Mouse (Mus musculus): ENCODE measurements around the gene B4galnt2. TPM values are rescaled to one million over a fixed set of nuclear protein-coding genes. Genes with fewer than 3 reads are reported as not detected.

The B4galnt2 gene
- polyA plus RNA-seq (2012), result not detected in 2 replicates

DNA sequence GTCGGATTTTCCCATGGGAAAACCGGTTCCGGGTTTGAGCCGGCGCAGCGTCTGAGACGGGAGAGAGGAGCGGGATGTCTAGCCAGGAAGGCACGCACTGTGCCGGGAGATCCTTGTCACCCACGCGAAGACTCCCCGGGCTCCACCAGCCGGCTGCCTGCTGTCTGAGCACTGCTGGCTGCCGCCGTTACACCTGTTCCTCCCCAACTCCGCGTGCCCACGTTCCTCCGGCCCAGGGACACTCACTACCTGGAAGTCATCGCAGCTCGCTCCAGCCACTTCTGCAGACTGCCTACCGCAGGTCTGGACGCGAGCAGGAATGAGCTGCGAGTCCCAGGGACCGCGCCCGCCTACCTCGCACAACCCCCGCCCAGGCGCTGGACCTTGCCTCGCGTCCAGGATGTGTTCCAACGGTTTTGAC, at the start of gene B4galnt2:
Gene B4galnt2, minus strand, starts transcription at position 321 of the 421 bp plus-strand sequence.

DNA sequence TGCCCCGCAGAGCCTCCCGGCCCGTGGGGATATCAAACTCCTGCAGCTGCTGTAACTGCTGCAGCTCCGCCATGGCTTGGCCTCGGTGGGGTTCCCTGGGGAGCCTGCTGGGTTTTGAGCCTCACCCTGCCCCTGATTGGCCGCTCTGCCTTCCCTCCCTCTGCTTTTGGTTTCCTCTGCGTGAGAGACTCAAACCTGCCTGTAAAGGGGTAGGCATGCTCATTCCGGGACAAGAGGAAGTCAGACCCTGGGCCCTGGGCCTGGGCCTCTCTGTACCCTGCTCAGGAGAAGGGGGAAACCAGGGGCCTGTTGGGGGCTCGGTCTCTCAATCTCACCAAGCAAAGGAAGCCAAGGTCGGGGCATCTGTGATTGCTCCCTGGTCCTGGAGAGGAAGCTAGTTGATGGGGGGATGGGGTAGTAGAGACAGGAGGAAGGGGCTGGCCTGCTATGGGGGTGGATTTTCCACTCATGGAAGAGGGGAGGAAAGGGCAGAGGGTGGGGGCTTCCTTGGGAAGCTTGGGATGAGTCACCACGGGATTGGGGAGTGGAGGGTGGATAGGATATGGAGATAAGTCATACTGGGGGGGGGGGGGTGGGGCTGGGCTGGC, 72.5 kb downstream of the B4galnt2 start, which contains the start of gene Abi3:
Gene Abi3, minus strand, starts transcription at position 403 of the 608 bp plus-strand sequence.

DNA sequence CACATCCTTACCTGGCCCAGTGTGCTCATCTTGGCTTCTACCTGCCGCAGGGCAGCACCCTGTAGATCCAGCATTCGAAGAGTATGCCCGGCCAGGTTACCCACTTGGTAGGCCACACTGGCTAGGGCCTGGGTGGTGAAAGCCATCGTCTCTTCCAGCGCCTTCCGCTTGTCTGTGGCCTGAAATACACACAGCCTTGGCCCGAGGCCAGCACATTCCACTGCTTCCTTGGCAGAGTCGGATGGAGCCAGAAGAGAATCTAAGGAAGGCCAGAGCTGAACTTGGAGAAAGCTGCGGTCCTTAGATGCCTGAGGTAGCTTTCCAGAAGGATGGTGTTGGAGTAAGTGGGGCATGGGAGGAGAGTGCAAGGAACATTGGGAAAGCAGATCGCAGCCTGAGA, 77.6 kb downstream of the B4galnt2 start, which contains the start of gene Gngt2:
Gene Gngt2, plus strand, starts transcription at position 158 of the 400 bp plus-strand sequence.

DNA sequence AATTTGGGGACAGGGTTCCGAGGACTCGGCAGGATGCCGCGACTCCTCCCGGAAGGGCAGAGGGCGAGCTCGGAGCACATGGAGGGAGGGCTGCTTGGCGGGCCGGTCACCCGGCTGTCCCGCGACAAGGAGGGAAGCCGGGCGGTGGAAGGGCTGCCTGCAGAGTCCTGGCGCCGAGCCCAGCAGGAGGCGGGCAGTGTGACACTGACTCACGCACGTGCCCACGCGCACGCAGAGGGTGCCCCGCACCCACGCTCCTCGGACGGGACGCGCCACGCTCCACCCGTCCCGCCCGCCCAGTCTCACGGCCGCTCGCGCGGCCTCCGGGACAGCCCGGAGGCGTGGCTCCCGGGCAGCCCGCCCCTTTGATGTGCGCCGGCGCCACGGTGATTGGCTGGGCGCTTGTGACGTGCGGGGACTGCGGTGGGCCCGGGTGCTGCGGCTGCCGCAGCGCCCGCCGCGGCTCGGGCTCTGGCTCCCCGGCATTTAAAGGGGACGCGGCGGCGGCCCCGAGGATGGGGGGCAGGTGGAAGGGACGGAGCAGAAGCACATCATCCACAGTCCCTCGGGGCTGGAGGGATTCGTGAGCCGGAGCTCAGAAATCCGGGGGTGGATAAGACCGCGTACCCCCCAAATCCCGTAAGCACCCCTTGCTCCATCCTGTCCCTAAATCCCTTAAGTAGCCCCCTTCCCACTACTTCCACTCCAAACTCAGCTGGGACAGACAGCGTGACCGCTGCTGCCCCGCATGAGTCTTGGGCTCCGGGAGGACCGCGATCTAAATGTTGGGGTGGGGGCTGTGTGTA, 90.4 kb downstream of the B4galnt2 start, which contains the start of gene Phospho1:
Gene Phospho1, plus strand, starts transcription at position 429 of the 806 bp plus-strand sequence.

Other genes starting within 250 kb of the B4galnt2 start
- gene Phb, start 247.9 kb downstream of the B4galnt2 start, polyA plus RNA-seq (2012), result 42.7 and 50.8 TPM in 2 replicates
- gene Zfp652, start 202.2 kb downstream of the B4galnt2 start, polyA plus RNA-seq (2012), result 34.3 and 39.1 TPM in 2 replicates
- gene B130006D01Rik, start 191.3 kb downstream of the B4galnt2 start, polyA plus RNA-seq (2012), result 0.02 TPM in 1 of 2 replicates, not detected in the other
- gene Phospho1, start 90.4 kb downstream of the B4galnt2 start, polyA plus RNA-seq (2012), result 11.4 and 24.0 TPM in 2 replicates
- gene Gngt2, start 77.7 kb downstream of the B4galnt2 start, polyA plus RNA-seq (2012), result 4.6 and 6.6 TPM in 2 replicates
- gene Abi3, start 72.4 kb downstream of the B4galnt2 start, polyA plus RNA-seq (2012), result 21.0 and 31.8 TPM in 2 replicates
- not detected in 2 replicates for gene Igf2bp1, start 91.0 kb upstream of the B4galnt2 start, polyA plus RNA-seq (2012)
- not detected in 2 replicates for gene Gip, start 109.7 kb upstream of the B4galnt2 start, polyA plus RNA-seq (2012)
- gene Snf8, start 120.0 kb upstream of the B4galnt2 start, polyA plus RNA-seq (2012), result 138 and 142 TPM in 2 replicates
- 21.9 and 26.1 TPM in 2 replicates for gene Ube2z, start 150.5 kb upstream of the B4galnt2 start, polyA plus RNA-seq (2012)
- gene Atp5g1, start 160.8 kb upstream of the B4galnt2 start, polyA plus RNA-seq (2012), result 308 and 326 TPM in 2 replicates
- gene Calcoco2, start 197.1 kb upstream of the B4galnt2 start, polyA plus RNA-seq (2012), result not detected in 2 replicates
- not detected in 2 replicates for gene Ttll6, start 218.9 kb upstream of the B4galnt2 start, polyA plus RNA-seq (2012)

Data from megakaryocyte-erythroid progenitor cell, adult 5 weeks (primary cell).